Mouse (Mus musculus) embryonic facial prominence, embryonic 10.5 days (tissue): ENCODE measurements at regions not wholly inside any gene's neighbourhood (a gene's known extent, or its start where the extent isn't known, plus 50 kb on each side); places are given as distances from the start of the nearest gene placed in this dataset. TPM values are rescaled to one million over a fixed set of nuclear protein-coding genes. Genes with fewer than 3 reads are reported as not detected.

ENCODE experiments used
- DNase-seq: peaks from one replicate; pipeline ENCODE4 v3.0.0-alpha.2; 2017; ENCODE audit warnings: low spot score
- H3K27ac ChIP-seq: fragments of 300-500 bp; sonication (generic); replicated peaks from 2 replicates; pipeline ENCODE4 v1.5.1; 2016; ENCODE audit warnings: mild to moderate bottlenecking
- H3K27me3 ChIP-seq: fragments of 300-500 bp; sonication (generic); replicated peaks from 2 replicates; pipeline ENCODE4 v1.6.1; 2016; ENCODE audit warnings: low read depth, mild to moderate bottlenecking; ENCODE audit not compliant: poor library complexity, severe bottlenecking
- H3K36me3 ChIP-seq: fragments of 300-500 bp; sonication (generic); replicated peaks from 2 replicates; pipeline ENCODE4 v1.6.1; 2016; ENCODE audit warnings: mild to moderate bottlenecking, moderate library complexity
- H3K4me1 ChIP-seq: fragments of 300-500 bp; sonication (generic); 2 replicates; pipeline ENCODE4 v1.6.1; 2016
- H3K4me3 ChIP-seq: fragments of 300-500 bp; sonication (generic); 2 replicates; pipeline ENCODE4 v1.5.1; 2016; ENCODE audit warnings: mild to moderate bottlenecking, moderate library complexity
- H3K9me3 ChIP-seq: fragments of 300-500 bp; sonication (generic); 2 replicates; pipeline ENCODE4 v1.6.1; 2016; ENCODE audit warnings: mild to moderate bottlenecking
- WGBS: fragments of 180-500 bp; shearing (Covaris S2); methylation state at CpG from one replicate; pipeline ENCODE4 v1.1.7; 2016; 5-methylcytosine and 5-hydroxymethylcytosine counted together
- microRNA-seq: library from miRNA; unstranded; fragments of <30 nt; microRNA quantifications from one replicate; pipeline ENCODE4, GENCODE M21; 2017

DNA sequence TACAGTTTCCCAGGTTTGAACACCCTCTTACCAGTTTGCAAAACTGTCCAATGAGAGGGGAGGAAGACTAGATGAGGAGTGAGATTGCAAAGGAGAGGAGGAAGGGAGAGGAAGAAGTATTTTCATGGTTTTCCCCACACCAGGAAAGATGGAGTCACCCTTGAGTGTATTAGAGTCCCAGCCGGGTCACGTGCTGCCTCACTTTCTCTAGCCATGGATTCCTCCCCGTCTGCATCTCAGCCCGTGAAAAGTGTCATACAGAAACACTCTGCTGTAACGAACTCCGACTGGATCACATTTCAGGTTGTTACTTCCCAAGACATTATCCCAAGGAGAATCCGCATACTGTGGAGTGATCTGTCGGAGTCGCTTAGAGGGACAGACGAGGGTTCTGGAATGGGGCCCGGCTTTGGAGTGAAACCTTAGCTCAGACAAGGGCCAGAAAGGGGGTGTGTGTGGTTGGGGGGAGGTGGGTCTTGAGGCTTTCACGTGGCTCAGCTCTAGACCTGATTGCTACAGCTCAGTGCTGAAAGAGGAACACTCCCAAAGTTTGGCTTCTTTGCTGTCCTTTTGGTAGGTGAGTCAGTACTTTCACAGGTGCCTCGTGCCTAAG lies 75.3 kb upstream of the Smim23 start:
- Histone ChIP-seq H3K4me1 (peaks cover 31% of the 10 kb centered on the region), H3K9me3 (no peaks in the 10 kb centered on the region), H3K27ac (no peak overlapping the region), H3K36me3 (no peaks in the 10 kb centered on the region), H3K27me3 (no peaks in the 10 kb centered on the region), H3K4me3 (no peak overlapping the region)
- DNase-seq = peak; percentile 27
- WGBS = 52% methylated on average over 13 of the region's 13 CpGs

DNA sequence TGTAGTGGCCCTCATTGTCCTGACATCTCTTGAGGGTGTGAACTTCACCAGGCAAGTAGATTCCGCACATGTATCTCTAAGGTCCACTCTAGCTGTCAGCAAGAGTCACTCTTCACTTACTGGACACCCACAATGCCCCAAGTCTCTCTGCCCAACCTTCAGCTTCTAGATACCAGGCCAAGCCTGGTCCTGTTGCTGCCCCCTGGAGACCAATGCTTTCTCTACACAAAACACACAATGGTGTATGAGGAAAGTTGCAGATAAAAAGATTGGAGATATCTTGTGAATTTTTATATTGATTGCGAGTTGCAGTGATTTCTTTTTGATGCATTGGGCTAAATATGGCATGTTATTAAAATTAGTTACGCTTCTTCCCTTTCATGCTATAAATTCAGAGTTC lies 71.0 kb upstream of the Smim23 start:
- Histone ChIP-seq H3K4me3 (no peak overlapping the region), H3K9me3 (no peaks in the 10 kb centered on the region), H3K27me3 (no peaks in the 10 kb centered on the region), H3K36me3 (no peaks in the 10 kb centered on the region), H3K27ac (no peak overlapping the region), H3K4me1 (peaks cover 22% of the 10 kb centered on the region)
- WGBS = 78% methylated on average over 3 of the region's 3 CpGs
- no peak for DNase-seq

DNA sequence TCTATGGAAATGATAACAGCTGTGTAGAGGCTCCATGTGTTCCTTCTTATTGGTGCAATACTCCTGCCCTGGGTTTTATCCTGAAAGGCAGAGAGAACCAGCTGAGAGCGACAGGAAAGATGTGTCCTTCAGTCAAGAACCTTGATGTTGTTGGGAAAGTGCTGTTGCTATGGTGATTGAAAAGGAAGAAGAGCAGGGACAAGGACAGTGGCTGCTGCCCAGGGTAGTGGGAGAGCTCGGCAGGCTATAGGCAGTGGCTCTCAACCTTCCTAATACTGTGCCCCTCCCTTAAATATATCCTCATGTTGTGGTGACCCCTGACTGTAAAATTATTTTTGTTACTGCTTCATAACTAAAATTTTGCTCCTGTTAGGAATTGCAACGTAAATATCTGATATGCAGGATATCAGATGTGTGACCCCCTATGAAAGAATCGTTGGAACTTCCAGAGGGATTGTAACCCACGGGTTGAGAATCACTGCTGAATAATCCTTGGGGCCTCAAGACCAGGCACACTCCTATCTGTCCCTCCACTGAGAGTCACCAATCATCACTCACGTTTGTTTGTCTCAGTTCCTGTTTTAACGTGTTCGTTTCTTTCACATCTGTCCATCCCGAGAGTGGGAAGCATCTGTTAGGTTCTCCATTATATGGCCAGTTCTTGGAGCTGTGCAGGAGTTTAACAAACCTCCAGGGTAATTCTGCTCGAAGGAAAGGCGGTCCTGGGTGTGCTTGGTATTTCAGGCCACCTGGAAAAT lies 68.9 kb upstream of the Smim23 start:
- Histone ChIP-seq H3K4me3 (no peak overlapping the region), H3K27ac (no peak overlapping the region), H3K9me3 (no peaks in the 10 kb centered on the region), H3K4me1 (peaks cover 5% of the 10 kb centered on the region), H3K27me3 (no peaks in the 10 kb centered on the region), H3K36me3 (no peaks in the 10 kb centered on the region)
- no peak for DNase-seq
- WGBS = 67% methylated on average over 11 of the region's 11 CpGs

DNA sequence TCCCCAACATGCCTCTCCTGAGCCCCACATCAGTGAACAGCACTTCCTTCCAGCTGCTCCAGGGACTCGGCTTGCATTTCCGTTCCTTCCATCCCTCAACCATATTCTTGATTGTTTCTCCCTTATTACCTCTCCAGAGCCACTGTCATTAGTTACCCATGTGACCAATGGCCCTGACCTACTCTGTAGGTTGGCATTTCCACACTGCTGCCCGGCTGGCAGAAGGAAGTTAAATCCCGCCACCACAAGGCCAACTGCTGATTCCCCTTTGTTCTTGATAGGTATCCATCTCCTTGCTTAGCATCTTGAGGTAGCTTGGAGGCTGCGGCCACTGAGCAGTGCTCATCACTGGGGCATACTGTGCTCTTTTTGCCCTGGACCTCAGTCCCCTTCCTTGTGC lies 68.1 kb upstream of the Smim23 start:
- H3K36me3 ChIP-seq = no peaks in the 10 kb centered on the region
- no peak overlapping the region for H3K4me3 ChIP-seq
- no peaks in the 10 kb centered on the region for H3K27me3 ChIP-seq
- no peak overlapping the region for H3K27ac ChIP-seq
- H3K4me1 ChIP-seq = peaks cover 3% of the 10 kb centered on the region; the same call in 1 of the 2 replicates
- DNase-seq = no peak
- WGBS = 87% methylated on average over 5 of the region's 5 CpGs
- H3K9me3 ChIP-seq = no peaks in the 10 kb centered on the region

DNA sequence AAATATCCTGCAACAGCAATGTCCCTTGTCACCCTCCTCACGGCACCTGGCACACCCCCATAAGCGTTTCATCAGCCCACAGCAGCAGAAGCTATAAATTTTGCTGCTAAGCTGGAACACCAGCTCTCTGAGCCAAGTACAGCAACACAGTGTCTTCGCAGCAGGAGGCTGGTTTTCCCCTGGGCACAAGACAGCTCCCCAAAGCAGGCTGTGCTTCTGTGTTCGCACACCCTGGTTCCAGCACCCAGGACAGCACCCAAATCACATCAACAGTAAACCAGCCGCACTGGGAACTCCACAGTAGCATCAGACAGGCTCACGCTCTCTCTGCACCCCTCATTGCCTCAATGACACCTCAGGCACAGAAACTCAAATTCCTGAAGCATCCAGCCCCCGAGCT lies 64.8 kb upstream of the Smim23 start:
- no peak overlapping the region for H3K27ac ChIP-seq
- no peaks in the 10 kb centered on the region for H3K9me3 ChIP-seq
- peaks cover 3% of the 10 kb centered on the region; the same call in 1 of the 2 replicates for H3K4me1 ChIP-seq
- 37% methylated on average over 7 of the region's 7 CpGs for WGBS
- H3K4me3 ChIP-seq = no peak overlapping the region
- DNase-seq = peak; percentile 42
- H3K36me3 ChIP-seq = no peaks in the 10 kb centered on the region
- H3K27me3 ChIP-seq = no peaks in the 10 kb centered on the region

DNA sequence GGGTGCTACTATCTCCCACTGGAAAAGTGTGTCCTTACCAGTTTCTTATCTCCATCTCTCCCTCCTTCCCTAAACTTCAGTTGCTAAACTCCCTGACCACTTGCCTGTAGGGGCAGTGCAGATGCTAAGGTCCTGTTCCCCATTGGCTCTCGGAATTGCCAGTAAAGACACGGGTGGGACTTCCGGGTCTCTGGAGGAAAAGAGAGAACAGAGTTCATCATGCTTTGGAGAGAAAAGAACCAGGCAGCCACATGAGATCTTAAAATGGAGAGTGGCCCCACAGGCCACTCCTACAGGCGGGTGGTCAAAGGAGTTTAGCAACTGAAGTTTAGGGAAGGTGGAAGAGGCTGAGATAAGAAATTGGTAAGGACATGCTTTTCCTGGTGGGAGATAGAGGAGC lies 60.3 kb upstream of the Smim23 start:
- peaks cover 13% of the 10 kb centered on the region for H3K4me1 ChIP-seq
- no peaks in the 10 kb centered on the region for H3K36me3 ChIP-seq
- H3K27me3 ChIP-seq = no peaks in the 10 kb centered on the region
- no peak for DNase-seq
- WGBS = 68% methylated on average over 4 of the region's 4 CpGs
- no peak overlapping the region for H3K4me3 ChIP-seq
- H3K27ac ChIP-seq = no peak overlapping the region
- no peaks in the 10 kb centered on the region for H3K9me3 ChIP-seq

DNA sequence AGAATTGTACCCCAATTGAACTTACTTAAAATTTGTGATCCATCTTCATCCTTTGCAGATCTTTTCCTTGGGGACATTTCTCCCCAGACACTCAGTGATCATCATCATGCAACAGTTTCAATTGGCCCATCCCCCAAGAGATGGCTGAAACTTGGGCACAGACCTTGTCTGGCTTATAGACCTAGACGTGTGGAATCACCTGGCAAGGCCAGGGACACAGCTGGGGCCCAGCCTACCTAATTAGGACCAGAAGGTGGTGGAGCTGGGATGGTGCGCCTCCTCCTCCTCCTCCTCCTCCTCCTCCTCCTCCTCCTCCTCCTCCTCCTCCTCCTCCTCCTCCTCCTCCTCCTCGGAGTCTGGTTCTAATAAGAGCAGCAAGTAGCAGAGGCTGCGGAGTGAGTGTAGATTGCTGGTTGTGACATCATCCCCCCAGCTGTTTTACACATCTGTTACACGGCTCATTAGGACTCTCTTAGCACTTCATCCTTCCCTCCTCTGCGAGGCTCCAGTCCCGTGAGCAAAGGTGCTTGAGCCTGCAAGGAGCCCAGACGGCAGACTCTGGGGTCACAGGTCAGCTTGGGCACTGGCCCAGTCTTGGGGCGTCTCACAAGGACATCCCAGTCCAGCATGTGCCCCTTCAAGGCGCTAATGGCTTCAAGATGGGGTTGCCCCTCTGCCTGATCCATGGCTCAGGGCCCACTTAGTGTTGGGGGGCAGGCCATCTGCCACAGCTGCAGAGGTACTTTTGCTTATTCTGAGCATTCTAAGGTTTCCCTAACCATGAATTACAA lies 58.9 kb upstream of the Smim23 start:
- H3K27ac ChIP-seq = 0 out of 2 replicates have a peak overlapping the region, but pooled peaks have one; percentile 20

DNA sequence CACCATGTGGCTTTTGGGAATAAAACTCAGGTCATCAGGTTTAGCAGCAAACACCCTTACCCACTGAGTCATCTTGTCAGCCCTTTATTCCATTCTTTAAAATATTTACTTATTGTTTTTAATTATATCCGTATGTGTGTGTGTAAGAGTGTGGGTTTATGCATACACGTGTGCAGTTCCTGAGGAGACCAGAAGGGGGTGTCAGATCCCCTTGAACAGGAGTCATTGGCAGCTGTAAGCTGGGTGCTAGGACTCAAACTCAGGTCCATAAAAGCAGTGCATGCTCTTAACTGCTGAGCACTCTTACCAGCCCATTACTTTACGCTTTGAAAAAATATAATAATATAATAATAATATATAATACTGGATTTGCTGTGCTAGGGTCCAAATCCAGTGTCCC lies 54.6 kb upstream of the Smim23 start:
- Histone ChIP-seq H3K27ac (no peak overlapping the region), H3K4me1 (peaks cover 10% of the 10 kb centered on the region), H3K36me3 (no peaks in the 10 kb centered on the region), H3K4me3 (no peak overlapping the region), H3K27me3 (no peaks in the 10 kb centered on the region), H3K9me3 (no peaks in the 10 kb centered on the region)
- 97% methylated on average over 3 of the region's 3 CpGs for WGBS
- DNase-seq = no peak

More for the DNA sequence above, 58.9 kb upstream of the Smim23 start:
- Histone ChIP-seq H3K4me1 (peaks cover 10% of the 10 kb centered on the region), H3K36me3 (no peaks in the 10 kb centered on the region), H3K9me3 (no peaks in the 10 kb centered on the region), H3K4me3 (no peak overlapping the region), H3K27me3 (no peaks in the 10 kb centered on the region)
- WGBS = 38% methylated on average over 9 of the region's 10 CpGs
- DNase-seq = peak; percentile 41

Small RNA genes in the stretch of these regions (microRNA-seq; reads per million reads assigned to microRNA genes)
- gene Gm26052 = not detected
